Mouse (Mus musculus) left cerebral cortex, postnatal 10 days (tissue): ENCODE measurements around the gene Armc2. TPM values are rescaled to one million over a fixed set of nuclear protein-coding genes. Genes with fewer than 3 reads are reported as not detected.

Source experiments
- DNase-seq, 2 experiments: peaks; one replicate each; pipeline ENCODE4 v3.0.0; 2021 to 2022; ENCODE audit warnings: low spot score in 2 of 2, mixed read lengths in 1 of 2; ENCODE audit errors: extremely low spot score in 1 of 2
- intact Hi-C: fragments of 180-260 bp; cut with DNase I; formaldehyde crosslinking; loops from one replicate; pipeline ENCODE4 v1.15.1; 2025
- total RNA-seq, 2 experiments: library from RNA; stranded (reverse); gene quantifications; 2 replicates each; pipeline ENCODE4 v1.2.3; 2021

Gene Armc2
- total RNA-seq, 2 experiments from 2014 or later: 15.2 to 15.8 TPM

DNA sequence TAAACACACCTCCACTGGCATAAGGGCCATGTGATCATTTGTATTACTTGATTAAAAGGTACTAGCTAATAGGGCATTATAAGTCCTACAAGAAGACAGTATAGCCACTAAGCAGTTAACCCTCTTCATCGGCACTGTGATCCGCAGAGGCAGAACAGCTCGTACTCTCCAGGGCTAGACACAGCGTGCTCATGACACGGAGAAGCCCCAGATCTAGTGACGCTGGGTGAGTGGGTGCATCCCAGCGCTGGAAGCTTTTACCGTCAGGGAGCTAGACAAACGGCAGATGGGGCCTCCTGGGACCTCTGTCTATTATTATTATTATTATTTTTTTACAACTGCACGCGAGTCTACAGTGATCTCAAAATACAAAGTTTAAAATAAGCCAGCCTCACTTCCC is 9.1 kb upstream of the Armc2 start:
- DNase-seq: no peak

GRCm38 (mm10) chr10:42024406-42024805 is 6.2 kb upstream of the Armc2 start:
- DNase-seq: no peak
- intact Hi-C loops: no loop called here

More for the DNA sequence above, 9.1 kb upstream of the Armc2 start:
- intact Hi-C loops: no loop called here

DNA sequence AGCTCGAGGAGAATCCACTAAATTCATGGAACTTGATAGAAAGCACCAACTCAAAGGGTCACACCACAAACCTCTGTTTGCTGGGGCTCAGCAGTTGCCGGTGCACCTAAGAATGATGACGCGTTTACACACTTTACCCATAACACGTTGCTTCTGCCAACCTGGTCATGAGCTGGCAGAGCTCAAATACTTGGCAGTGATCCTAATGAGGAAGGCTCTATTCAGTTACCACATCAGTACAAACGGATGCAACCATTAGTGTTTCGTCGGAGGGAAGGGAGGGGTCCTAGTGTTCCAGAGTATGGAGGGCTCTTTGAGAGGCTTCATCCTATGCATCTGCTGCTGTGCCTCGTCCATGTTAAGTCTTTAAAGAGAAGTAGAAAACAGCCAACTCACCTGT is 3.3 kb upstream of the Armc2 start:
- intact Hi-C loops: no loop called here
- no peak for DNase-seq

DNA sequence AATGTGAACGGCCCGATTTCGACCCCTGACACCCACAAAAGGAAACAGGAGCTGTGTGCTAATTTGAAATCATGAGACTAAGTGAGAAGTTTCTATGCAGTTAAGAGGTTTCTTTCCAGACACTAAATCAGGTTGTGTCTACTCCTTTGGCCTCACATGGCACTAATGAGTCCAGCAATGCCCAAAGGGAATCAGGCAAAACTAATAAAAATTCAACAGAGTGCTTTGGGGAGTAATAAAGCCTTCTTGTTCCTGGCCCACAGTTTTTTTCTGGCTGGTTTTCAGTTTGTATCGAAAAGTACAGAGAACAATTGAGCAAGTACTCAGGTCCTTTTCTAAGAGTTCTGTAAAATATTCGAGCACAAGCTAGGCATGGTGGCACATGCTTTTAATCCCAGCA is 4.2 kb downstream of the Armc2 start:
- DNase-seq: no peak
- intact Hi-C loops: no loop called here

GRCm38 (mm10) chr10:42010761-42011435 is 7.3 kb downstream of the Armc2 start:
- intact Hi-C loops: no loop called here
- DNase-seq: peak in 1 of 2 experiments; percentile 39

DNA sequence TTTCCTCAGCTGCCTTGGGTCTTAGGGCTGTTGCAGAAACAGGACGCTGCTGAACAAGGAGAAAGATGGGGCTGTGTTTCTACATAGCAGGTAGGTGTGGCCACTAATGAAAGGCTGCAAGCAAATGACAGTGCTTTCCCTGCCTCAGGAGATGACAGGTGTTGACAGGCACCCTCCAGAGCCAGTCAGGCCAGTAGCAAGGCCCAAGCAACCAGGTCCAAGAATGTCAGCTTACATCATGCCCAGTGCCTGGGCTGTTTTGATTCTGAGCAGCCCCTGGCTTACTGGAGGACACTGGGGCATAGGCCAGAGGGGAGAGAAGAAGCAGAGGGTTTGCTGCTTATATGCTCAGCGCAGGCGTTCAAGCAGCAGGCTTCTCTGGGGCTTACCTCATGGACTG is 13.0 kb downstream of the Armc2 start:
- intact Hi-C loops: no loop called here
- no peak for DNase-seq

- intact Hi-C loops: no loop called here
- DNase-seq: no peak
These were observed 13.6 kb downstream of the Armc2 start for GRCm38 (mm10) chr10:42004690-42005089.

DNA sequence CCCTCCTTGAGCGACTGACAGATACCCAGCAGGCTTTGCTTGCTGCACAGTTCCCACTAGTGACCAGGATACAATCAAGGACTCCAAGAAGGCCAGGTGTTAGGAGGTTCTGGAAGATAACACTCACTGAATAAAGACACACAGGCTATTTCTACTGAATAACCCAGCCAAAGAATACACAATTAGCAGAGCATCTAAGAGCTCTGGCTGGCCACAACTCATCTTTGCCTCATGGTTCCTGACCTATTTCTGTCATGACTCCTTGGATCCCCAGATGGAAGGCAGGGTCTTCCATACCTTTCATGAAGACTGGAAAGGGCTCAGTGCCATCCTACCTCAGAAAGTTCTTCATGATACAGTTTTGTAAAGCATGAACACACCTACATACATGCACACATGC is 14.2 kb downstream of the Armc2 start:
- intact Hi-C loops: no loop called here
- no peak for DNase-seq

- intact Hi-C loops: no loop called here
- no peak for DNase-seq
These were observed 14.7 kb downstream of the Armc2 start for GRCm38 (mm10) chr10:42003576-42003975.

- DNase-seq: no peak
- intact Hi-C loops: no loop called here
These were observed 15.8 kb downstream of the Armc2 start for GRCm38 (mm10) chr10:42002436-42002835.

DNA sequence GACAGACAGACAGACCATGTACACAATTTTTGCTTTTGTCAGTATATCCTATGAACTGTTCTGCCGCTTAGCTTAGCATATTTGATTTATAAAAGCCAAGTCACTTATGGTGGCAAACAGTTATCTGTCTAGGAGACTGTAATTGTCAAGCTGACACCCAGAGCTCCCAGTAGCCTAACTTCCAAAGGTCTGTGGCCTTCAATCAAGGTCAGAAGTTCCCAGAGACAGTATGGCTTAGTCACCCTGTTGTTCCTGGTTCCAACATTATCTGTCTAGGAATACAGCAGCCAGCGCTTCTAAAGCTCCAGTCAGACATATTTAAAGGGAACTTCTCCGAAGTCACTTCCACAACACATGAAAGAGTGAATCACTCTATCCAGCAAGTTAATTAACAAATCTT is 17.0 kb downstream of the Armc2 start:
- intact Hi-C loops: no loop called here
- DNase-seq: no peak

- intact Hi-C loops: no loop called here
- DNase-seq: no peak
These were observed 20.5 kb downstream of the Armc2 start for GRCm38 (mm10) chr10:41997691-41998178.

GRCm38 (mm10) chr10:41996157-41996556 is 22.1 kb downstream of the Armc2 start:
- no peak for DNase-seq
- intact Hi-C loops: no loop called here

DNA sequence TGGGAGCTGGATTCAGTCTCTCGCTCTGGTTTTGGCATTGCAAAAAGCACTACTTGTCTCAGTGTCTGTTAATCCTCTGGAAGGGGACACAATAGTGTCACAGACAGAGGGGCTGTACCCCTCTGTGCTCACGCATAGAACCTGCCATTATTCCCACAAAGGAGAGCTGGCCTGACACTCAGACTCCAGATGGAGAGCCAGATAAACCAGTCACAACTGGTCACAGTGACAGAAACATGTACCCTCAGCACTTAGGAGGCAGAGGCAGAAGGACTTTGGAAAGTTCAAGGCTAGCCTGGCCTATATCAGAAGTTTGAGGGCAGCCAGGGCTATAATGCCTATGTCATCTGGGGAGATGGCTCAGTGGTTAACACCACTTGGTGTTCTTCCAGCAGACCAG is 23.2 kb downstream of the Armc2 start:
- DNase-seq: no peak
- intact Hi-C loops: no loop called here

- intact Hi-C loops: no loop called here
- no peak for DNase-seq
These were observed 23.7 kb downstream of the Armc2 start for GRCm38 (mm10) chr10:41994578-41994977.

DNA sequence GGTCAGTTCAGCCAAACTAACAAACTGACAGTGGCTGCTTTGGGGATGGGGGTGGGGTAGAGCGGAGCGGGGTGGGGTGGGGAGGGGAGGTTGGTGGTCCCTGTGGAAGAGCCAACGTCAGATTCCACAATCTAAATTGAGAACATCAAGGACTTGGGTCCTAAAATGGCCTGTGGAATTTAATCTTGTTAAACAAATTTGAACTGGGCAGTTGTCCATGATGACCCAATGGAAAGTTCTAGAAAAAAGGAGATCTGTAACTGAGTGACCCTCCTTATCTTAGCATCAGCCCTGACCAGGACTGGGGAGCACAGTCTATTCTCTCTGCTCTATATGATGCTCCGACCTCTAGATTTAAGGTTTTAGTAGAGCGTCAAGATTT is 26.2 kb downstream of the Armc2 start:
- intact Hi-C loops: no loop called here
- no peak for DNase-seq

DNA sequence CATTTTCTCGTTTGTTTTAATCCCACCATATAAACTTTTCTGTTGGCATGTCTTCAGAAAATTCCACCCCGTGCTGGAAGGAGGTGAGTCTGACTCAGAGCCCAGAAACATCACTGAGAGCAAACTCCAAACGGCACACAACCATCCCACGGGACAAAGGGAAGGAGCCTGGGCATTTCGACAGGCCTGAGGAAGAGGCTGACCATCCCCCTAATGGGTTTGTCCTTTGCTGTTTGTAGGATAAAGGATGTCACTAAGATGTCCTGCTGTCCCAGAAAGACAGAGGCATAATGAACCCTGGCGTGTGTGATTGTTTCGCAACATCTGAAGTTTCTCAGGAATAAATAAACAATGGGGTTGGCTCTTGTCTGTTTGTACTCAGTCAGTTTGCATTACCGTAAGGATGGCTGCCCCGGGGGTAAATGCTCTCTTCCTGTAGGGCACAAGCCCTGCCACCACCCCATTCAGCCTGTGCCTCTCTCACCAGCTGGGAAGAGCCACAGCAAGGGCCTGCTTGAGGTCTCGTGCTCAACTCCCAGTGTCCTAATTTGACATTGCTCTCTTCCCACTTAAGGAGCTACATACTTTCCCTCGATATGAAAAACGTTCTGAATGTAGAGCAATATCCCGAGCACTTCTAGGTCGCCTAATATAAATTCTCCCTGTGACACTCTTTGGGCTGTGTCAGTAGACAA is 26.7 kb downstream of the Armc2 start:
- intact Hi-C loops: no loop called here
- DNase-seq: no peak

- intact Hi-C loops: no loop called here
- DNase-seq: no peak
These were observed 27.3 kb downstream of the Armc2 start for GRCm38 (mm10) chr10:41990896-41991295.

- intact Hi-C loops: no loop called here
- DNase-seq: no peak
These were observed 29.3 kb downstream of the Armc2 start for GRCm38 (mm10) chr10:41988930-41989329.

GRCm38 (mm10) chr10:41986126-41986525 is 32.1 kb downstream of the Armc2 start:
- intact Hi-C loops: no loop called here

More at GRCm38 (mm10) chr10:41986126-41986525, 32.1 kb downstream of the Armc2 start:
- DNase-seq: no peak
